Mouse (Mus musculus) T-helper 17 cell (primary cell): ENCODE measurements around the gene Pip4k2c.

Experiments
- in situ Hi-C, 2 experiments: fragments of 300-600 bp; cut with MboI, MseI; formaldehyde crosslinking; loops; 1 replicate in 1 of 2; 2 replicates in 1 of 2; pipeline ENCODE4 v1.15.1; 2025; ENCODE audit warnings: high pct_unique_total_duplicates in 2 of 2

The Pip4k2c gene

DNA sequence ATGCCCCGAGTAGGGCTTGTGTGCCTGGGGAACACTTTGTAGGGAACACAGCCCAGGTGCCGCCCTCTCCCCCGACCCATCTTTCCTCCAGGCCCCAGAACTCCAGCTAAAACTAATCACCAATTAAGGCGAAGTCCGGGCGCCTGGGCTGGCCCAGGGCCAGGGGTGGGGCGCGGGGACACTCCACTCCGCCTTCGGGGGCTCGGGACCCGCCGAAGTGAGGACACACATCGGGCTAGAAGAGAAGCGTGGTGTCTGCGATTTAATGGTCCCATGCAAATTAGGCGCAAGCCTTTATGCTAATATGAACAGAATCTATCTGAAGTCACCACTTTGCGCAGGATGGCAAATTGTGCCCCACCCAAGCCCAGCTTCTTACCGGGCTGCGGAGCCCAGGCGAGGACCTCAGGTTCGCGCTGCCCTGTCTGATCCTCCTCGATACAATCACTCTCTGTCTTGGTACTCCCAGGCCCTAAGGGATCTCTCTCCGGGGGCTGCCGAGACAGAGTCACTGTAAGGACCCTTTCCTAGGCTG, 22.2 kb downstream of the Pip4k2c start:
- in situ Hi-C loops = loop anchor here (5.0 to 10.0 kb wide), 2 partner anchors 143 to 146 kb away; no protein-coding TSS in a partner anchor

DNA sequence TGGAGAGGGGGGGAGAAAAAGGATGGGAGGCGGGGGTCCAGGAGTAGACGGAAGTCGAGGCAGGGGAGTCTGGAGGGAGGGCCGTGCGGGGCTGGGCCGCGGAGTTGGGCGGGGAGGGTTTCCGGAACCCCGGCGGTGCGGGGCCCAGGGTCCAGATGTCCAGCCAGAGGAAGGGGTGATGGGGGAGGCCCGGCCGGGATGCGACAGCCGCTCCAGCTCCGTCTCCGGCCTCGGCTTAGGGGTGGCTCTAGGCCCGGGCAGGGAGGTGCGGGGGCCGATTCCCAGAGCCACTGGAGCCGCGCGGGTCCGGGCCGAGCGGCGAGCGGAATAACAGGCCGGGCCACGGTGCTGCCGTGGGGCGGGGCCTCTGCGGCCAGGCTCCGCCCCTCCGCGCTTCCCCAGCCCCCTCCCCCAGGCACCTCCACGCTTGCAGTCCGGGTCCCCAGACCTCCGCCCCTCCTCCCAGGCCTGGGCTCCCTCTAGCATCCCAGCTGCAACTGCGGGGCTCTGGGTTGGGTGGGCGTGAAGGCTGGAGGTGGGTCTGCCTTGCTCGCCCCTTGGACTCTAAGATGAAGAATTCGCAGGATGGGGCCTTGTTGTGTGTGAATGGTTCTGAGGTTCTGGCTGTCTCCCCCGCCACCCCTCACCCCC, 22.8 kb downstream of the Pip4k2c start:
- in situ Hi-C loops = loop anchor here (5.0 to 10.0 kb wide), 2 partner anchors 144 to 146 kb away; no protein-coding TSS in a partner anchor

DNA sequence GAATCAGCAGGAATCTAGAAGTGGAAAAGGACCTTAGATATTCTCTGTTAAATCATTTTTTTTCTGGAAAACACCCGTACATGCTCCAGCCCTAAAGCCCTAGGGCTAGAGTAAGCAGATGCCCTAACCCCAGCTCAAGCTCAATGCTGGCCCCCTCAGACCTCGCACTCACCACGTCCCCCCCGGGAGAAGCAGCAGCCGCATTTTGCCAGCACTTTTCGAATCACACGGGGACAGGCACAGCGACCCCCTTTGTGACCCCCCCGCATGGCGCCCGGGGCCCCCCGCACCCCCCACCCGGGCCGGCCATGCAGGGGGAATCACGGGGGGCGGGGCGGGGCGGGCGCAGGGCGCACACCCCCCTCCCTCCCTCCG, 23.3 kb downstream of the Pip4k2c start:
- in situ Hi-C loops = loop anchor here (5.0 to 10.0 kb wide), 2 partner anchors 144 to 147 kb away; no protein-coding TSS in a partner anchor

GRCm38 (mm10) chr10:127187371-127188078, 23.9 kb downstream of the Pip4k2c start:
- in situ Hi-C loops = loop anchor here (5.0 to 10.0 kb wide), 2 partner anchors 145 to 147 kb away; no protein-coding TSS in a partner anchor

DNA sequence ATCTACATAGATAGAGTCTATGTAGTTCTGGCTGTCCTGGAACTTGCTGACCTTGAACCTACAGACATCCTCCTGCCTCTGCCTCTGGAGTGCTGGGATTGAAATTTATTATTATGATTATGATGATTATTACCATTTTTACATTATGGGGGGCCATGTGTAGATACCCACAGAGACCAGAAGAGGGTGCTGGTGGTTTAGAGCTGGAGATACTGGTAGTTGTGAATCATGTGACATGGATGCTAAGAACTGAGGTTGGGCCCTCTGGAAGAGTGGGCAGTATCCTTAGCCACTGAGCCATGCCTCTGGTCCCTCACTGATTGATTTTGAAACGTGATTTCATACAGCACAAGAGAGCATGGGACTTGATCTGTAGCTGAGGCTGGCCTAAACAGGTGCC, 24.9 kb downstream of the Pip4k2c start:
- in situ Hi-C loops = loop anchor here (5.0 to 10.0 kb wide), 2 partner anchors 146 to 148 kb away; no protein-coding TSS in a partner anchor

- in situ Hi-C loops = loop anchor here (5.0 to 10.0 kb wide), 2 partner anchors 147 to 149 kb away; no protein-coding TSS in a partner anchor
Measured at GRCm38 (mm10) chr10:127185506-127185905, 25.9 kb downstream of the Pip4k2c start.

DNA sequence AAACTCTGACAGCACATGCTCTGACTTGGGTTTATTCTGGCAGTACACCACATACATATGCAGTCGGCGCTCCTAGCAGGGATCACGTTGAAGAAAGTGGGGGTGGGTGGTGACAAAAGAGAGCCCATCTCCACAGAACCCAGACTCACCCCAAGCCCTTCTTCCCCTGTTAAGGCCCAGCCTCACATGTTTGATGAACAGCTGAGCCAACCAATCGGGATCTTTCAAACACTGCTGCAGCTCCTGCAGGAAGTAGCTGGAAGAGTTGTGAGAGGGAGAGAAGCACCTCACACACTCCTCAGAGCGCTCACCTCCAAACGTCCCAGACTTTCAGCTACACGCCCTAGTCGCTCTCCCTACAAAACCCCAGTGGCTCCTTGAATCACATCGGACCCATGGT, 26.3 kb downstream of the Pip4k2c start:
- in situ Hi-C loops = loop anchor here (5.0 to 10.0 kb wide), 2 partner anchors 147 to 150 kb away; no protein-coding TSS in a partner anchor

DNA sequence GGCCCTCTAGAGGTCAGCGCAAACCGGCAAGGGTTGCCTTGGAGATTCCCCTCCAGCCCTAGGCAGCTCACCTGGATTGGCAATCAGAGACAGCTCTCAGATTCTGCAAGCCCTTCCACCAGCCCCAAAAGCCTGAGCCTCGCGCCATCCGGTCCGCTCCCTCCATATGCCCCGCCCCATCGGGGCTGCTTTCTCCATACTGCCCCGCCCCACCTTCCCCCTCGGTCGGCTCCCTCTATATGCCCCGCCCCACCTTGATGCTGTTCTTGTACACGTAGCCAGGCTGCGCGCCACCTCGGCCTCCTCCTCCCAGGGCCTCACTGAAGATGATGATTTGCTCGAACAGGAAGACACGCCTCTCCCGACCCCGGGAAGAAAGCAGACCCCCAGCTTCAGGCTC, 27.6 kb downstream of the Pip4k2c start:
- in situ Hi-C loops = loop anchor here (5.0 to 10.0 kb wide), 2 partner anchors 129 to 151 kb away; partner anchors contain the start of gene Mars (in 1 of the 2)

DNA sequence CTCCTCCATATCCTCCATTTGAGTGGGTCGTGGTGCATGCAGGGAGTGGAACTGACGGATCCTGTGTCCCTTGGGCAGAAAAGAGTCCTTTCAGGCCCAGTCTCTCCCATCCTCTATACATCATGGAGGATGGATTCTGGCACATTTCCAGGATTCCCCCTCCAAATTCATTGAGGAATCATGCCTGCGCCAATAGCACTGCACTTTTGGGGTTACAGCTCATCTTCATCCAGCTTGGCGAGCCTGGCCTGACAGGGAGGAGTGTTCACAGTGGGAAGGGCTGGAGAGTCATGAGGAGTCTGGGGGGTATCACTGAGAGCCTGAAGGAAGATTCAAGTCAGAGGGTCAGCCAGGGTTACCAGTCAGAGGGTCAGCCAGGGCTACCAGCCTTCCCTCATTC, 28.8 kb downstream of the Pip4k2c start:
- in situ Hi-C loops = loop anchor here (5.0 to 10.0 kb wide), 2 partner anchors 130 to 152 kb away; partner anchors contain the start of gene Mars (in 1 of the 2)

- in situ Hi-C loops = loop anchor here (5.0 to 10.0 kb wide), 2 partner anchors 131 to 153 kb away; partner anchors contain the start of gene Mars (in 1 of the 2)
Measured at GRCm38 (mm10) chr10:127181566-127181965, 29.8 kb downstream of the Pip4k2c start.

DNA sequence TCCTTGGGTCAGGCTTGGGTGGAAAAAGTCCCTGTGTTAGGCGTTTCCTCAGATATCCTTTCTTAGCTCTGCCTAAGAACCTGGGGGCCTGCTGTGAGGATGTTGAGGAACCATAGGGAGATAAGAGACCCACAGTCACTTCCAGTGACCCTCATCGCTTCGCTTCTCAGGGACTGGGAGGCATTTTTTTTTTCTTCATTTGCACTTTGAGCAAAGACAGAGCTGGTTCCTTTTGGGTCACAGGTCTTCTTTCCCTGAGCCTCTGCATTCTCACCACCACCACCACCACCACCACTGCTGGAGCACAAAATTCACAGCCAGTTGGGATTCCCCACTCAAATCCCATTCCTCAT, 30.7 kb downstream of the Pip4k2c start:
- in situ Hi-C loops = loop anchor here (5.0 to 10.0 kb wide), 2 partner anchors 132 to 154 kb away; partner anchors contain the start of gene Mars (in 1 of the 2)

GRCm38 (mm10) chr10:127179871-127180694, 31.3 kb downstream of the Pip4k2c start, which contains the start of gene Slc26a10:
TSS of gene Slc26a10 (minus strand) at chr10:127180645.
- in situ Hi-C loops = loop anchor here (5.0 to 10.0 kb wide), 3 partner anchors 52 to 155 kb away; partner anchors contain the start of gene Mars (in 1 of the 2)

GRCm38 (mm10) chr10:127178286-127179027, 32.9 kb downstream of the Pip4k2c start:
- in situ Hi-C loops = loop anchor here (5.0 kb wide), 1 partner anchor 54 kb away; no protein-coding TSS in a partner anchor

DNA sequence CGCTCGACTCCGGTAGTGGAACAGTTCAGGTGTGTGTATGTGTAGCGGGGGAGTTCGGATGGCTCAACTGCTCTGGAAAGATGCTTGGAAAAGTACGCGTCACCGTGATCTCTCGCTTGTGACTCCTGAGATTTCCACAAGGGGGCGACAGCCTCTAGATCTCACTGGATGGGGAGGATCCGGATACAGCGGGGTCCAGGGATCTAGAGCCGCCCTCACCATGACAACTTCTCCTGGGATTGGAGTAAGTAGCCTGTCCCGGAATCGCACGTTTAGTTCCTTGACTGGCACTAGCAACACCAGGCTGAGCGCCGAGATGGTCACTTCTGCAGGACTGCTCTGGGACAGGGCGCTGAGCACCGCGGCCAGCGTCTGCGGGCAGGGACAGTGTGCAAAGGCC, 33.7 kb downstream of the Pip4k2c start:
- in situ Hi-C loops = loop anchor here (5.0 kb wide), 1 partner anchor 55 kb away; no protein-coding TSS in a partner anchor

DNA sequence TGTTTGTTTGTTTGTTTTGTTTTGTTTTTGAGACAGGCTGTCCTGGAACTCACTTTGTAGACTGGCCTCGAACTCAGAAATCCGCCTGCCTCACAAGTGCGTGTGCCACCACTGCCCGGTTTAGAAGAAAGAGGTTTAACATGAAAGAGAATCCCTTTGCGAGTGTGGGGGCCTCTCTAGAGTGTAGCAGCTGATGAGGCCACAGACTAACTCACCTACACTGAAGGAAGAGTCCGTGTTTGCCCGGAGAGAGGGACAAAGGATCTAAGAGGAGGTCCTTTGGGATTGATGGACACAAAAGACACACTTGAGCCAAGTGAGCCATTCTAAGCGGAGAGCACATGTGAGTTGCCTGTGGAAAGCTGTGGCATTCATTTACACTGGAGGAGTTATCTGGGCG, 34.1 kb downstream of the Pip4k2c start:
- in situ Hi-C loops = loop anchor here (5.0 kb wide), 1 partner anchor 55 kb away; no protein-coding TSS in a partner anchor

- in situ Hi-C loops = loop anchor here (5.0 kb wide), 1 partner anchor 56 kb away; no protein-coding TSS in a partner anchor
Measured at GRCm38 (mm10) chr10:127176756-127177155, 34.6 kb downstream of the Pip4k2c start.

- in situ Hi-C loops = loop anchor here (5.0 kb wide), 1 partner anchor 56 kb away; no protein-coding TSS in a partner anchor
Measured at GRCm38 (mm10) chr10:127176228-127176627, 35.2 kb downstream of the Pip4k2c start.

- in situ Hi-C loops = loop anchor here in 1 of 2 experiments (5.0 kb wide), 1 partner anchor 97 kb away; the partner anchor contains the start of gene Agap2
Measured at GRCm38 (mm10) chr10:127174170-127174569, 37.2 kb downstream of the Pip4k2c start.
